Mouse (Mus musculus) heart, embryonic 11.5 days (tissue): Measurements from ENCODE around the gene Prr18. TPM values are rescaled to one million over a fixed set of nuclear protein-coding genes. Genes with fewer than 3 reads are reported as not detected.
"Not testable (repeated sequence)": the region's sequence is repeated elsewhere in the genome, so short reads cannot be mapped to it uniquely, and the experiment has no call there.

Source experiments
- ATAC-seq: fragments of 200-750 bp; cut with Nextera tagmentation; replicated peaks from 2 replicates; pipeline ENCODE4 v1.8.0; 2017; ENCODE audit warnings: moderate library complexity; ENCODE audit not compliant: insufficient number of reproducible peaks, low FRiP score, low TSS enrichment
- H3K27ac ChIP-seq: fragments of 300-500 bp; sonication (generic); 2 replicates; pipeline ENCODE4 v1.5.1; 2014; ENCODE audit warnings: mild to moderate bottlenecking, low read depth, low read length
- H3K27me3 ChIP-seq: fragments of 300-500 bp; sonication (generic); 2 replicates; pipeline ENCODE4 v1.6.1; 2014; ENCODE audit warnings: mild to moderate bottlenecking, low read length, mixed read lengths; ENCODE audit not compliant: control insufficient read depth, insufficient read depth
- H3K36me3 ChIP-seq: fragments of 300-500 bp; sonication (generic); 2 replicates; pipeline ENCODE4 v1.6.1; 2014; ENCODE audit warnings: mild to moderate bottlenecking, low read length, moderate library complexity, mixed read lengths; ENCODE audit not compliant: control insufficient read depth, insufficient read depth
- H3K4me1 ChIP-seq: fragments of 300-500 bp; sonication (generic); 2 replicates; pipeline ENCODE4 v1.6.1; 2014; ENCODE audit warnings: low read length; ENCODE audit not compliant: control insufficient read depth, insufficient read depth
- H3K4me2 ChIP-seq: fragments of 300-500 bp; sonication (generic); 2 replicates; pipeline ENCODE4 v1.6.1; 2014; ENCODE audit warnings: mild to moderate bottlenecking, moderate library complexity
- H3K4me3 ChIP-seq: fragments of 300-500 bp; sonication (generic); 2 replicates; pipeline ENCODE4 v1.5.1; 2014; ENCODE audit warnings: low read depth, low read length
- H3K9ac ChIP-seq: fragments of 300-500 bp; sonication (generic); 2 replicates; pipeline ENCODE4 v1.6.1; 2014; ENCODE audit warnings: mild to moderate bottlenecking, low read depth, low read length, moderate library complexity
- H3K9me3 ChIP-seq: fragments of 300-500 bp; sonication (generic); replicated peaks from 2 replicates; pipeline ENCODE4 v1.6.1; 2016; ENCODE audit warnings: low read length; ENCODE audit not compliant: control insufficient read depth
- WGBS: fragments of 180-500 bp; shearing (Covaris S2); extraction: QIAGEN DNeasy Blood & Tissue Kit; methylation state at CpG from one replicate; pipeline ENCODE4 v1.1.7; 2014; ENCODE audit not compliant: insufficient replicate concordance; 5-methylcytosine and 5-hydroxymethylcytosine counted together
- polyA plus RNA-seq: library from polyadenylated mRNA; unstranded; fragments of >200 nt; fragmentation: Nextera tagmentation; extraction: Ambion mirVana; gene quantifications from 2 replicates; pipeline ENCODE4 v1.2.1, GENCODE M21; 2014

Prr18 gene
- polyA plus RNA-seq, 1 experiment from 2014 or later: 0.39 TPM

DNA sequence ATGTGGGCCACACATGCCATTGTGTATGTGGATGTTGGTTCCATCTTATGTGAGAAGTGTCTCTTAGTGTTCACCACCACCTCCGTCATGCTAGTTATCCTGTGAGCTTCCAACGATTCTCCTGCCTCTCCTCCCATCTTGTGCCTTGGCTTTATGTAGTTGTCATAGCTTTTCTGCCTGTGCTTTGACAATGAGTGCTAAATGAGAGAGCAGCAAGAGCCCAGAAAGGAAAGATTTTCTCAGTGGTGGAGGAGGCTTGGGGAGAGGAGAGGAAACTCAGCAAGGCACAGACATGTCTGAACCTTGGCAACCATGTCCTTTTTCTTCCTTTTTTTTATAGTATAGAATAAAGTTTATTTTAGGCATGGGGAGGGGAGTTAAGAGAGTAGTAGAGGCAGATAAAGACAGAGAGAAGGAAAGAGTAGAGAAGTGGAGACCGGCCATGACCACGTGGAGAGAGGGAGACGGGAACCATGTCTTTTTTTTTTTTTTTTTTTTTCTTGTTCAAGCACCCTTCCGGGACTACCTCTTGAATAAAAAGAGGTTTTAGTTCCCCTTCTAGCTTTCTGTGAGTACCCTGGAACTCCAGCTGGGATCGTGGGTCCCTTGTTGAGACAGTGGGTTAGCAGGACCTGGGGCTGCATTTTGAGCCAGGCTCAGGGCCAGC is 34.4 kb upstream of the Prr18 start:
- Histone ChIP-seq H3K27me3 (no peaks in the 10 kb centered on the region), H3K9me3 (no peaks in the 10 kb centered on the region), H3K4me1 (no peaks in the 10 kb centered on the region), H3K9ac (no peak overlapping the region), H3K36me3 (no peaks in the 10 kb centered on the region), H3K4me3 (no peak overlapping the region), H3K4me2 (no peak overlapping the region), H3K27ac (no peak overlapping the region)
- no peak for ATAC-seq
- WGBS: 66% methylated on average over 7 of the region's 7 CpGs

DNA sequence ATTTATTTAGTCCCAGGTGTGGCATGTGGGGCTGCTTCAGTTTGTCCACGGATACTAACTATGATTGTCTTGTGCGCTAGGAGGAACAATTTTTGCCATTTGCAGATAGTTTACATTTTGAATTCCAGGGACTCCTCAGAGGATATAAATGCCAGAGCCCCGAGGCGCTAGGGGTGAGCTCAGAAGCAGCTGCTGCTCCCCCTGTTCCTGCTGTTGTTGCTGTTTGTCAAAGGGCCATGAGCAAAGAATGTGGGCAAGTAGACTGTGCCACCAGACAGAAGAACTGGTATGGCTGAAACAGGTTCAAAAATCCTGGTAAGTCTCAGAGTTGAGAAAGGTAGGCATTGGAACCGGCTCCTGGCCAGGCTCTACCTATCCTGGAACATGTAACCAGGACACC is 33.6 kb upstream of the Prr18 start:
- Histone ChIP-seq H3K4me3 (no peak overlapping the region), H3K9me3 (no peaks in the 10 kb centered on the region), H3K27ac (no peak overlapping the region), H3K27me3 (no peaks in the 10 kb centered on the region), H3K36me3 (no peaks in the 10 kb centered on the region), H3K9ac (no peak overlapping the region), H3K4me1 (no peaks in the 10 kb centered on the region), H3K4me2 (no peak overlapping the region)
- WGBS: 58% methylated on average over 5 of the region's 5 CpGs
- no peak for ATAC-seq

DNA sequence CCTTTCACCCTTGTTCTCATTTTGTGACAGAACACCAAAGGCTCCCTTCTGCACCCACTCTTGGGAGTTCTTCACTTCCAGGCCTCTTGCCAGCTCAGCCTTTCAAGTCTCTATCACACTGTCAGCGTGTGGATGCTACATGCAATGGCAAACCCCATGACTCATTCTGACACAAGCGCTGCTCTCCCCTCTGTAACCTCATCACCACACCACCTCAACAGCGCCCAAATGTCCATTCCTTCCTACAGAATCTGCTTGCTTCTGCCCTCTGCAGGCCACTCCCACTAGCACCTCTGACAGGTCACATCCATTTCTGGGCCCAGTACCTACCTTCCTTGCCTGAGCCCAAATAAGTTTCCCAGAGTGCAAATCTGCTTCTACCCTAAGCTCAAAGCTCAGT is 31.5 kb upstream of the Prr18 start:
- Histone ChIP-seq H3K9me3 (no peaks in the 10 kb centered on the region), H3K27ac (no peak overlapping the region), H3K4me3 (no peak overlapping the region), H3K27me3 (no peaks in the 10 kb centered on the region), H3K4me1 (no peaks in the 10 kb centered on the region), H3K4me2 (no peak overlapping the region), H3K9ac (no peak overlapping the region), H3K36me3 (no peaks in the 10 kb centered on the region)
- no peak for ATAC-seq
- WGBS: 26% methylated on average over 3 of the region's 3 CpGs

DNA sequence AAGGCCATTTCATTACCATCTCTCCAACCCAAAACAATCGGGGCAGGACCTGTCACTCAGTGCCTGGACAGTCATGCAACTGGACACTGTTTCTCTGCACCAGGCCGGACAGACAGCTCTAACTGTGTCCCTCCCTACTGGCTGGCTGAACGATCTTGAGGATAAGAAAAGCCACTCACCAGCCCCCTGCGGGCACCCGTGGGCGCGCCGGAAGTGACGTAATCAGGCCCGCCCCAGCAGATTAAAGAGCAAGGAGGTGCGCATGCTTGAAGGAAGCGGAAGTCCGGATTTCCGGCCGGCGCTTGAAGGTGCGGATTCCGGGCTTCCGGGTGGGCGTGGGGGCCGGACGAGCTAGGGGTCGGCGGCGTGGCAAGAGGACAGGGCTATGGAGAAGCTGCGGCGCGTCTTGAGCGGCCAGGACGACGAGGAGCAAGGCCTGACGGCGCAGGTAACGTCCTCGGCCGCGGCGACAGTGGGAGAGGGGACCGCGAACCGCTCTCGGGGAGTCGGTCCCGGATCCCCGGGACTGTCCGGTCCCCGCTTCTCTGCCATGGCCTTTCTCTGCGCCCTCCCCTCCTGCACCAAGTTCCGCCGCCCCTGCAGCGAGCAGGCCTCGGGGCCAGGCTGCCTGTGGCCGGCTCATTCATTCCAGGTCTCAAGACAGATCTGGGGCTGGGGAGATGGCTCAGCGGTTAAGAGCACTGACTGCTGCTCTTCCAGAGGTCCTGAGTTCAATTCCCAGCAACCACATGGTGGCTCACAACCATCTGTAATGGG is 26.2 kb upstream of the Prr18 start, which contains the start of gene Sft2d1:
Gene Sft2d1, plus strand, starts transcription at position 265 of the 777 bp plus-strand sequence.
- ATAC-seq: peak; percentile 94
- peak within 1 kb of the TSS; percentile 70; the same call in 1 of the 2 replicates for H3K27ac ChIP-seq

DNA sequence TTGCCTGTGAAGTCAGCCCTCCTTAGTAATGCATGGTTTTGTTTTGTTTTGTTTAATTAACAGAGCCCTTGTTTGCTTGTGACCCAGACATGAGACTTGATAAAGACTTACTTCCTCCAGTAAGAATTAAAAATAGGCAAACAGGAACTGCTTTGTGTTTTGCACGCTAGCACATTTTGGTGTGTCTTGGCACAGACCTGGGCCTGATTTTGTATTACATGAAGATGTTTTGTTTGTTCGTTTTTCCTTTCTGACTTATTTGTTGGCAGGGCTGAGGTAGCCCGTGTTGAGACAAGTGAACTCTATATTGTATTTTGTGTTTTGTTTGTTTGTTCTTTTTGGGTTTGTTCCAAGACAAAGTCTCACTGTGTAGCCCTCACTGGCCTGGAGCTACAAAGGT is 25.5 kb upstream of the Prr18 start:
- H3K9me3 ChIP-seq: no peaks in the 10 kb centered on the region
- peak overlapping the region; percentile 75 for H3K4me2 ChIP-seq
- 32% methylated on average over 3 of the region's 3 CpGs for WGBS
- no peak for ATAC-seq
- peaks cover 11% of the 10 kb centered on the region for H3K4me1 ChIP-seq
- no peaks in the 10 kb centered on the region for H3K36me3 ChIP-seq
- peak overlapping the region; percentile 81 for H3K9ac ChIP-seq
- H3K27me3 ChIP-seq: no peaks in the 10 kb centered on the region
- no peak overlapping the region for H3K27ac ChIP-seq
- H3K4me3 ChIP-seq: peak overlapping the region; percentile 86

More for the DNA sequence above, 26.2 kb upstream of the Prr18 start, which contains the start of gene Sft2d1:
- no peaks in the 10 kb centered on the region for H3K36me3 ChIP-seq
- peaks cover 11% of the 10 kb centered on the region for H3K4me1 ChIP-seq
- H3K4me2 ChIP-seq: peak within 1 kb of the TSS; percentile 75
- H3K27me3 ChIP-seq: no peaks in the 10 kb centered on the region
- H3K9me3 ChIP-seq: no peaks in the 10 kb centered on the region
- H3K4me3 ChIP-seq: peak within 1 kb of the TSS; percentile 86
- WGBS: under 1% methylated on average over 48 of the region's 54 CpGs
- peak within 1 kb of the TSS; percentile 81 for H3K9ac ChIP-seq

DNA sequence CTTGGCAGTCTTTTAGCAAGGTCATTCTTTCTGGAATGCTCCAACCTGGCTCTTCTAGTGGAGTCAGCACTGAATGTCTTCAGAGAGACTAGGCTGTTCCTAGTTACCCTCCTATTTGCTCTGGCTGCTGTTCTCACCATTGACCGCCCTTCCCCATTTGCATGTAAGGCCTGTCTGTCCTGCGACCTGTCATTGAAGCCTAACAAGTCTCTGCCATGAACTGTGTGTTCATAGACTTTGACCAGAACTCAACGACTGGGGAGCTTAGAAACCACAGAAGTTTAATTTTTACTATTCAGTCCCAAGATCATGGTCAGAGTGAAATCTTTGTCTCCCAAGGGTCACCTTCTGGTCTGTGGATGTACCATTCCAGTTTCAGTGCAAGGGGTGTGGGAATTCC is 23.3 kb upstream of the Prr18 start:
- ATAC-seq: no peak
- Histone ChIP-seq H3K9me3 (no peaks in the 10 kb centered on the region), H3K4me3 (no peak overlapping the region), H3K4me2 (no peak overlapping the region), H3K9ac (no peak overlapping the region), H3K36me3 (no peaks in the 10 kb centered on the region; the same call in 1 of the 2 replicates), H3K27me3 (no peaks in the 10 kb centered on the region), H3K27ac (no peak overlapping the region), H3K4me1 (peaks cover 11% of the 10 kb centered on the region)
- 85% methylated on average over 3 of the region's 3 CpGs for WGBS

DNA sequence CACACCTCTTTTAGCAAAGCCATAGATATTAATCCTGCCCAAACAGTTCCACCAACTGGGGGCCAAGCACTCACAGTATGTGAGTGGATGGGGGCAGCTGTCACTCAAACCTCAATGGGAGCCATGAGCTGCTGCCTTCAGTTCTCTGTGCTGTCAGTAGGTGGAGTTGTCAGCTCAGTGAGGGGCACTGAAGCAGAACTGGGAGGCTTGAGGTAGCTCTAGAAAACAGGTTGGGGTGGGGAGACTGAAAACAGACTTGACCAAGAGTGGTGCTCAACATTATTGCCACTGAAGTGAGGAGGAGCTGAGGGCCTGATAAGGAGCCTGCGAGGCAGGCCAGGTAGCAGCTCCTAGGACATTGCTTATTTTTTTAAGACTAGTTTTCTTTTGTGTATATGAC is 21.0 kb upstream of the Prr18 start:
- Histone ChIP-seq H3K36me3 (no peaks in the 10 kb centered on the region; the same call in 1 of the 2 replicates), H3K27me3 (no peaks in the 10 kb centered on the region), H3K9ac (no peak overlapping the region), H3K4me3 (no peak overlapping the region), H3K4me1 (peaks cover 11% of the 10 kb centered on the region), H3K9me3 (no peaks in the 10 kb centered on the region), H3K4me2 (no peak overlapping the region), H3K27ac (no peak overlapping the region)
- ATAC-seq: no peak
- 87% methylated on average over 1 of the region's 1 CpGs for WGBS

DNA sequence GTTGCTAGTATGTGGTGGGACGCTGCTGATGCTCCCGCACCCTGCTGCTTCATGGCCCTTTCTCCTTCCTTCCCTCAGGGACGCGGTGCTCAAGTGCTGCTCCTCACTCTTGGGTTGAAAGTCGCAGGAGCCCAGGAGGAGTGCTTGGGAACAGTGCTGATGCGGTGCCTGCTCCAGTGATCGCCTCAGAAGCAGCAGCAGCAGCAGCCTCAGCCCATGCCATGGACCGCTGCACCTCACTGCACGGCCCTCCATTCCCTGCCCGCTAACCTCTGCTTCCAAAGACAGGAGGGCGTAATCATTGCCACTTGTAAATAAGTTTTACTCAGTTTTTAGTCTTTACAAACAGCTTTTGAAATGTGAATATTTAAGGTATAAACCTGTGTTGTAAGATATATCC is 10.4 kb upstream of the Prr18 start:
- not testable (repeated sequence) for H3K9me3 ChIP-seq, H3K36me3 ChIP-seq, ATAC-seq, H3K9ac ChIP-seq, H3K27ac ChIP-seq, H3K27me3 ChIP-seq, H3K4me2 ChIP-seq, H3K4me1 ChIP-seq, H3K4me3 ChIP-seq
- 92% methylated on average over 9 of the region's 11 CpGs for WGBS
